Mouse (Mus musculus) heart, adult 9 months (tissue): Measurements from ENCODE around the gene Pak7.
"Not testable (repeated sequence)": the region's sequence is repeated elsewhere in the genome, so short reads cannot be mapped to it uniquely, and the experiment has no call there.

Experiments
- DNase-seq, 2 experiments: peaks; one replicate each; pipeline ENCODE4 v3.0.0; 2022; ENCODE audit warnings: low spot score in 2 of 2

Gene Pak7

DNA sequence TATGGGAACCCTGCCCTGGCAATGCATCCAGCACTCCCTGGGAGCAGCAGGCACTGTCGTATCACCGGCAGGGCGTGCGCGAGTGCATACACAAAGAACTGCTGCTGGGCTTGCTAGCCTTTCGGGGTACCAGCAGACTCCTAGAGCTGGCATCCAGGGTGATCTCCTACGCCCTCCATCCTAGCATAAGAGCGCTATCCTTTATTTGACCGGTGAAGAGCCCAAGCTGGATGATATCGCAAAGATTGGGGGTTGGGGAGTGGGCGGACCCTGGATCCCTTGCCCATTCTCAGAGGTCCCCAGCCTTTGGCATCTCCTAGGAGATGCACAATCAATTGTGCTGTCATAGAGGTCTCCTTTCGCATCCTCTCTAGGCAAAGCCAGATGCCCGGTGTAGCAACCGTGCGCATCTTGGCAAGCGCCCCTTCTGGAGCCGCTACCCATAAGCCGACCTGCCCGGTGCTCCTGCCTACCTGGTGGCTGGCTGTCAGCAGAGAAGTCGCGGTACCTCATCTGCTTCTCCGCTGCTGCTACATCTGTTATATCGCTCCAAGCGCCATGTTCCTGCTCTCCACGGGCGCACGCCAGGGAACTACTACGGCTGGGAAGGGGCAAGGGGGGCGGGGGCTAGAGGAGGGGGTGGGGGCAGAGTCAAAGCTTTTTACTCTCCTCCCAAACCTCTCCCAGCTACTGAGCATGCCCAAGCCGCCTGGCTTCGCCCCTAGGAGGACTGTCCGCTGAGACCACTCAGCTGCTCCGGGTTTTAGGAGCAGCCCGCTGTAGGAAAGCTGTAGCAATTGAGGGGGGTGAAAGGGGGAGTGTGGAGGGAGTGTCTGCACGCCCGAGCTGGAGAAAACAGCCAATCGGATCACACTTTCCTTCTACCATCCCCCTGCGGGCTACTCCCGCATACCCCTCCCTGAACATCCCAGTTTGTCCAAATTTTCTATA, at the start of gene Pak7:
Gene Pak7, minus strand, starts transcription at position 787 of the 951 bp plus-strand sequence.
- no peak for DNase-seq

DNA sequence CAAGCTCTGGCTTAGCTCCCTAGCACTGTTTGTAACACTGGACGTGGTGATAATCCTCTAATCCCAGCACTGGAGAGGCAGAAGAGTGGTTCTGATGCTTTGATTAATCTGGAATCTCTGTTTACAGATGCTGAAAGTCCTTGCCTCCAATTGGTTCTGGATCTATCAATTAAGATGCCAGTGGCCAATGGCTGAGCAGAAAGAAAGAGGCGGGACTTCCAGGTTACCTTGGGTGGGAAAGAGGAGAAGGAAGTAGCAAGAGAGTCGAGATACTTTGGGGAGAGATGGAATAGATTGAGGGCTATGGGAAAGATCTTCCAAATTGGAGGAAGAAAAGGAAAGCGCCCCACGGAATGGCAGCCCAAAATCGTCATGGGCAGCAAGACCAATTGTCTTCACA, 37.8 kb upstream of the Pak7 start:
- no peak for DNase-seq

DNA sequence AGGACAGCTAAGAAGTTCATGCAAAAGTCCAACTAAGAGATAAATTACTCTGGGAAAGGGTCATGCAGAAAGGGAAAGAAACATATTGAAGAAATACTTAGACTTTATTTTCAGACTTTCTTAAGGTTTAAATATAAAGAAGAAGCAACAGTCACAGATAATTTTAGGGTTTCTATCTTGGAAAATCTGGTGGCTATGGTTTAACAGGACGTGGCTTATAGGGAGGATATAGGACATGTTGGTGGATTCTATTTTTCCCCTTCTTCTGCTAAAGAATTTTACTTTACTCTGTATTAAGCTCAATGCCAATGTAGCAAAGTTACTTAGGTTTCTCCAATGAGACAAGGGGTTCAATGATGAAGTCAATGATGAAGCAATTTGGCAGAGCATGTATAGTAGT, 31.8 kb upstream of the Pak7 start:
- DNase-seq: no peak

DNA sequence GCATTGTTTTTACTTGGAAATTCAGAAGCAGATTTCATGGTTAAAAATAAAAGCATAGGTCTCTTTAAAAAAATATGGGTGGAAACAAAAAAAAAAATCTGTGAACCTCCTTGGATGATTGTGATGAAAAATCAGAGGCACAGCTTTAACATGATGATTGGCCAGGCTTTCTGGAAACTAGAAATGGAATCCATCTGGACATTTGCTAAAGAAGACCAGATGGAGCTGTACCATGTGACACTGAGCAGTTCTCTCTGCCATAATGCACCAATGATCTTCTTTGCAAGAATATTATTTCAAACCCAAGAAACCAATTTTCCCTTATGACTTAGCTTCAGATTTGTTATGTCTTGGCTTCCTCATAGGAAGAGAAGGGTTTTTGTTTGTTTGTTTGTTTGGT, 28.6 kb upstream of the Pak7 start:
- no peak for DNase-seq

DNA sequence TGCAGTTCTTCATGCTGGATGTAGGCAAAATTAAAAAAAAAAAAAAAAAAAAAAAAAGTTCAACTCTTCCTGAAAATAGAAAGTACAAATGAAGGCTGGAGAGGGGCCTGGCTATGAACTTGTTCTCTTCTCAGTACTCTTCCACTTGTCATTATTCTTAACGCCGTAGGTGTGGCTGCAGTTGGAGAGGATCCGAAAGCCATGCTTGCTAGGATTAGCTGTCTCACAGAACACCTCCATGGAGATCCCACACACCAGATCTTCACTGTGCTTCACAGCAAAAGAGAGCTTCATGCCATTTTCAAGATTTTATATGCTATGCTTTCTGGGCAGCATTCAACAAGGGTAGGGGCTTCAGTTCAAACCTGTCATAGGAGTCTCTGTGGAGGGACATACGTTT, 14.8 kb upstream of the Pak7 start:
- no peak for DNase-seq

DNA sequence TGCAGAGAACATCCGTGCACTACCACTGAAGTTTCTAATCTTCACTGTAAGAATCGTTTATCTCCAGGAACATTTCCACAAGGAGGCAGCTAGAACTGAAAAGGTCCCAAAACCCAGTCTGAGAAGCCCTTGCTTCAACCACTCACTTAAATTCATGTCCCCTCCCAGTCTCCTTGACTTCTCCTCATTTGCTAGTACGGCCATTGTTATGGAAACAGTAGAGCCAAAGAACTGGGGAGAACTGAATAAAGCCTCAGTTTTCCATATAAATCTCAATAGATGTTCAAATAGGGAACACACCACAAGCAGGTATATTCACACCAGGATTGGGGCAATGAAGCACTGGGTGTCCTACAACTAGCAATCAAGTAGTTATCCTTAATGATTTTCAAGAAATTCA, 12.4 kb downstream of the Pak7 start:
- no peak for DNase-seq

DNA sequence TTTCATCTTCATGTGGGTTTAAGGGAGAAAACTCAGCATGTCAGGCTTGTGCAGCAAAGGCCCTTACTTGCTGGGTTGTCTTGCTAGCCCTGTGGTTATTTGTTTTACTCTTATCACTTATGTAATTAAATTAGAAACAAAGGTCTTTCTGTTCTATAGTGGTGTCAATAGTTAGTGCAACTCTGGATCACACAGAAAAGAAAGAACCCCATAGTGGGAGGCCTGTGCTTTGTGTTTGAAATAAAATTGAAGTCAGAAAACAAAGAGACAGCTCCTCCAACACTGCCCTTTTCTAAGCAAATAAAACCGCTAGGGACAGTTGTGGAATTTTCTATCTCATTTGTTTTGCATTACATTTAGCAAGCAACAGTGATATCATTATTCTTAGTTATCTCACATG, 15.4 kb downstream of the Pak7 start:
- no peak for DNase-seq

DNA sequence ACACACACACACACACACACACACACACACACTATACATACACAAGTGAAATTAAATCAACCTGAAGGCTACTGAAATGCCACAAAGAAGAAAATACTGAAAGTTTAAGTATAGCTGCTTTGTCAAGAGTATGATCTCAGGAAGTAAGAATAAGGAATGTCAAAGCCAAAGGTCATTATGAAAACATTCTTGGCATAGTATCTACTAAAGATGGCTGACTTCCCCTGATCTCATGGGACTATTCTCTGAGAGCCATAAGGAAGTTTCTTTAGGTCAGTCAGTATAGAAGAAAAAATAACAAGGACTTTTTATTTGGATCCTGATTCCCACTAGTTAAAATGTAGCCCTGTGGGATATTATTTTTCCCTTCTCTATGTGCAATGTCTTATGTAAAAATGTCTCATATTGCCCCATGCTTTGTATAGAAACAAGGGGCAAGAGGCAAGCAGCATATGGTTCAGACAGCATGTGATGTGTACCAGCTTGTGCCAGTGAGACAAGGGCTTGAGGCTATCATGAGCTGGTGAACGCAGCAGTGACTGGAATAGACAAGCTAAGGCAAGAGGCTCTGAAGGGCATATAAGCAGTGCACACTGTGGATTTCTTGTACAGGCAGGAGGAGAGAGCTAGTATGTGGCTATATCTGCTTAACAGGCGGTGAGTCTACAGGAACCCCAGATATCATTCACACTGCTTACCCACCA, 36.2 kb downstream of the Pak7 start:
- DNase-seq: no peak

DNA sequence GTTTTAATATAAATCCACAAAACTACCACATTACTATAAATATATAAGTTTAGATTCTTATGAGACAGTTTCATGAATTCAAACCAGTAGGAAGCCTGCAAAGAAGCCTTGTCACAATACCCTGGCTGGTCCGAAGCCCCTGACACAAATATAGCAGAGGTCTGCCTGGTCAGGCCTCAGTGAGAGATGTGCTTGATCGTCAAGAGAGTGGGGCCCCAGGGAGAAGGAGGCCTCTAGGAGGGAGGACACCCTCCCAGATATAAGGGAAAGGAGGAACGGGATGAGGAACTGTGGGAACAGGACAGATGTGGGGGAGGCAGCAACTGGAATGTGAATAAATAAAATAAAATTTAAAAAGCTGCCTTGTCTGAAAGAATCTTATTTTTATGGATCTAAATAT, 37.3 kb downstream of the Pak7 start:
- no peak for DNase-seq

DNA sequence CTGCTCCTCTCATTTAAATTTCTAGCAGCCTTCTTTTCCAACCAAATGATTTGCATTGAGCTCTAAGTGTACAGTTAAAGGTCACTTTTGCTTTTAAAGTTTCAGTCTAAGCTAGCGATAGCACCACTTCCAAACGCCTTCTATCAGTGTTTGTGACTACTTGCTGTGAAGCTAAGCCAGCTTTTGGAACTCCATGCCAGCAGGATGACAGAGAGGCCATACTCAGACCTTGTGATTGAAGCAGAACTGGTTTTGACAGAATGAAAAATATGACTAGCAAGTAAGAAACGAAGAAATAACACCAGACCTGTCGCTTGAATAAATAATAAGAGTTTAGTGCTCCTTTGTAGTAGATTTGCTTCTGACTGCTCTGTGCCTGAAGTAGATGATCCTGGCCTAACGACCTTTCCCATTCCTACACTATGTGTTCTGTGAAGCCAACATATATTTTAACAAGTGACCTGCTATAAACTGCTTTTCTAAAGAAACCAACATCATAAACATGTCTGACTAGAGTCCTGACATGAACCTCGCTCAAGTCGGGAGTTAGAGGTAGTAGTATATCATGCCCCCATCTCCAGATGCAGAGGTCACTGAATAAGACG, 38.0 kb downstream of the Pak7 start:
- DNase-seq: peak in 1 of 2 experiments; percentile 1

DNA sequence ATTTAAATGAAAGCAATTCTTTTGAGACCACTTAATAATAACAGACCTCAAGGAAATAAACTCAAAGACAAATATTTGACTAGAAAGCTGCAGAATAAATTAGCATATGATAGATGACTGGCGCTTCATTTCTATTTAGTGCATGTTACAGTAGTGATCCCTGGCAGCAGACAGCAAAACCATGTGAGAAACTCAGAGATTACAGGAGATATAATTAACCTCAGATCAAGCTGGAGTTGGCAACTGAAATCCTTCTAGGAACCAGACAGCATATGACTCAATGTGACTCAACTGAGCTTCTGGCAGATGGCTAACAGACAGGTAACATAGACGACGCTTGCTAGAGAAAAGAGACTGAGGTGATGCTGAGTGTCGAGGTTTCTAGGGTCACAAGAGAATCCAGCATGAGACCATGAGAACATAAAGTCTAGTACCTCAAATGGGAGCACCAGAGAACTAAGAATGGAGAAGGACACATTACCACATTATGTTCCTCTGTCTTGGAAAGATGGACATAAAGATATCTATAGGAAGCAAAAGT, 43.5 kb downstream of the Pak7 start:
- DNase-seq: not testable (repeated sequence)

DNA sequence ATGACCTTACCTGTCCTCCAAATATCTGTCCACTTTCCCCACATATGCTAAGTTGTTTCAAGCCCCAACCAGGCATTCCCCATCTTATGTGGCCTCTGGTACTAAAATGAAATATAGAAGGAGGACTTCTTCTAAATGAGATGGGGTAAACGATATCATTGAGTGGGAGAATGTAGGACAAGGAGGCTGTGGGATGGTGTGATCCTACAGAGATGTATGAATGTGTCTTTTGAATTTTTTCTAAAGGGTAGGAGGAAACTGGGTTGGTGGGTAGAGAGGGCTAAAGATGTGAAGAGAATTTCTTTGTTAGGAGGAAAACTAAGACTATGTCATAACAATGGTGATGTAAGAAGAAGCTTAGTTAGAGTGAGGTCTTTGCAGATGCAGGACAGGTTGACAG, 57.8 kb downstream of the Pak7 start:
- DNase-seq: no peak

DNA sequence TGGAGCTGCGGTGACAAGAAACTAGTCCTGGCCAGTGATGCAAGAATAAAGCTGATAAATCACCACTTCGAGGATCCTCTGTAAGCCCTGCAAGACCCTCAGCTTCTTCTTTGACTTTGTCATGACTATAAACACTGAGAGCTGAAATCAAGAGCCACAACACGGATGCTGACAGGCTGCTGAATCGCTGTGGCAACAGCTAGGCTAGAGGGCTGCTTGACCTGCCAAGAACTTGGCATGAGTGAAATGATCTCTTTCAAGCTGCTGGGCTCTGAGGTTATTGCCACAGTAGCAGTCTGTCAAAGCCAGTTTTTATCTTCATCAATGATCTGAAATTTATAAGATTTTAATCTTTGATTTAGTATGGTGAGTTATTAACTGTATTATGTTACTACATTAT, 62.1 kb downstream of the Pak7 start:
- DNase-seq: no peak

DNA sequence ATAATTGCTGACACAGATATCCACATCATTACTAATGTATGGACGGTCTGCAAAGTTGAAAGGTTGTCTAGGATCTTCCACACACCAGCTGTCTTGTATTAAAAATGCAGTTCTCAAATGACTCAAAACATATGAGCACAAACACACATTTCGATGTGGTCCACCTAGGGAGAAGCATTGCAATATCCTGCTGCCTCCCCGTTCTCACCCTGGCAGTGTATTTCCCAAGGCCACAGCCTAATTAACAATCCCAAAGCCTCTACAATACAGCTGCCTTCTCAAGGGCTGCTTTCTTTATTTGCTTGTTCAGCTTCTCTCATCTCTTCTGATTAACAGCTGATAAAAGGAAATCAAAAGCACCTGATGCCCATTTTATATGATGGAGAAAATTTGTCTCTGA, 78.5 kb downstream of the Pak7 start:
- DNase-seq: no peak

DNA sequence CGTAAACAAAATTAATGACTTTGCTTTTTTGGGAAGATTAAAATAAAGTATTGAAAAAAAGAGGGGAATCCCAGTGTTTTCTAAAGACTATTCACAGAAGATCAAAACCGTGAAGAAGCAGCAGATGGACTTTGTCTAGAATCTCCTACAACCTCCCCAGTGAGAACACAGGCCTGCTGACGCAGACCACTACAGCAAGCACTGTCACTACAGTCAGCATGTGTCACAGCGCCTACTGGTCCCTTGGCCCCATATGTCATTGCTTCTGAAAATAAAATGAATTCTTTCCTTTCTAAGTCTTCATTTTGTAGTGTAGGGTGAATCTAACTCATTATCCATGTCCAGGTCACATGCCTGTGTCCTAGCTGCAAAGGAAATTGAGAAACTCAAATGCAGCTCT, 79.0 kb downstream of the Pak7 start:
- DNase-seq: no peak

DNA sequence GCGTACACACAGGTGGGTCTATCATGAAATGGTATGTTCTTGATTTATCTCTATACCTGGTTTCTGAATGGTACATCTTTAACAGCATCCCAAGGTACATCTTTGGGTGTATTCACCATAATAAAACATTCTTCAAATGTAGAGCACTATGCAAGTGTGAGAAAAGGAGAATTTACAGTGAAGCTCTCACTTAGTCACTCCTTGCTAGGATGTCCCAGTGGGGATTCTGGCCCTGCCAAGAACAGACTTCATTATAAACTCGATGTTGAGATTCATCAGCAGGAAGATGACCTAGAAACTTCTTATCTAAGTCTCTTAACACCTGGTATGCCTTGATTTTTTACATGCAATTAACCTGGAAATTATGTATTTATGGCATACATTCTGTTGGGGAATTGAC, 85.6 kb downstream of the Pak7 start:
- no peak for DNase-seq

DNA sequence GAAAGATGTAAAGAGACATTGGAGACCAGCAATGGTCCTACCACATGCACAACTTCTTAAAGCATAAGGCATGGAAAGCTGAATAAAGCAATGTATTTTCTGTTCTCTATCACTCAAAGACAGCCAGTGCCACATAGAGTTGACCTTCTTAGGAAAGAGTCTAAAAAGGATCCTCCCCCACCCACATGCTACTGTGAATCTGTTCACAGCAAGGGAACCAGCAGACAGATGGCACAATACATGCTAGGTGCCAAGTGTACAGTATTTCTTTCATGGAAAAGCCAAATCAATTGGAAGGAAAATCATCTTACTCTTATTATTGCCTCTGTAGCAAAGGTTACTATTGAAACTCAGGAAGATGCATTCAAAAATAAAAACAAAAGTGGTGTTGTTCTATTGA, 86.4 kb downstream of the Pak7 start:
- no peak for DNase-seq

DNA sequence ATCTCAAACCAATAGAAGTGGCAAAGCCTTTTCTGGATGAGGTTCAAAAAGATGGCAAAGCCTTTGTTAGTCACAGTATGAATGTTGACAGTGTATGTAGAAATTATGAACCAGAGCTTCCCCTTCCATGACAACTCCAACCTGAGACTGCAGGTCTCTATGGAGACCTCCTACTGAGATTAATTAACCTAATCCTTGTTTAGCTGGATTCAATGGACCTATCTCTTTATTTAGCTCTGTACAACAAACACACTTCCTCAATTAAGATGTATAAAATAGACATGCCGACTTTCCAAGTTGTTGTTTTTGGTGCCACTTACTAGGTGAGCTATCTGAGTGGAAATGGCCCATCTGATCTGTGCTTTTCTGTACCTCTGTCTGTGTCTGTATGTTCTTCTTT, 90.4 kb downstream of the Pak7 start:
- DNase-seq: no peak

DNA sequence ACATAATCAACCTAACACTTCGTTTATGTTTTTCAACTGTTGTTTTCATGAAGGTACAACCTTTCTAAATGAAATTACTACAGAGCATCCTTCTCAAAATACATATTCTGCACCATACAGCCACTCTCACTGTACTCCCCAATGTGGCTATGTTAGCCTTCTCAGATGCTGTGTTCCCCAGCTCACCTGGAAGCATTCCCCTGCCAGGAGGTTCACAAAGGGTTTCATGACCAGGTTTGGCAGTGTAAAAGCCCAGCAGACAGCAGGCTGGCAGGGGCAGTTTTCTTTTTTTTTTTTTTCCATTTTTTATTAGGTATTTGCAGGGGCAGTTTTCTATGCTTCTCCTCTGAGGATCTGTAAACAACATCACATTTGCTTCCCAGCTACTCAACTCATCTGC, 105.7 kb downstream of the Pak7 start:
- DNase-seq: no peak

DNA sequence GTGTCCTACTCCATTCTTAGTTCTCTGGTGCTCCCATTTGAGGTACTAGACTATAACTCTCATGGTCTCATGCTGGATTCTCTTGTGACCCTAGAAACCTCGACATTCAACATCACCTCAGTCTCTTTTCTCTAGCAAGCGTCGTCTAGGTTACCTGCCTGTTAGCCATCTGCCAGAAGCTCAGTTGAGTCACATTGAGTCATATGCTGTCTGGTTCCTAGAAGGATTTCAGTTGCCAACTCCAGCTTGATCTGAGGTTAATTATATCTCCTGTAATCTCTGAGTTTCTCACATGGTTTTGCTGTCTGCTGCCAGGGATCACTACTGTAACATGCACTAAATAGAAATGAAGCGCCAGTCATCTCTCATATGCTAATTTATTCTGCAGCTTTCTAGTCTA, 145.8 kb downstream of the Pak7 start:
- DNase-seq: not testable (repeated sequence)

DNA sequence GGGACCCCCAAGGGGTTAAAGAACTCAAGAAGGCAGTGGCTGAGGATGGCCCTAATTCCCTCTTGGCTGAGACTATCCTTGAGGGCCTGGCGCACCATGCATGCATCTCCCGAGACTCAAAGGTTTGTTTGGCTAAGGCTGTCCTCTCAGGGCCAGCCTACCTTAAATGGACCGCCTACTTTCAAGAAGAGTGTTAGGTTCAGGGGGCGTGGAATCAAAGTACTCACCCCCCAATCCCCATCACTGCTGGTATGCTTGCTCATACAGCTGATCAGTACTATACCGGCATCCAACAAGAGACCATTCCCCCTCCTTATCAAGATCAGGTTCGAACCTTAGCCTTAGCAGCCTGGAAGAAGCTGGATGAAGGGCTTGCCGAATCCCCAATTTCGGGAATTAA, 156.5 kb downstream of the Pak7 start:
- no peak for DNase-seq

DNA sequence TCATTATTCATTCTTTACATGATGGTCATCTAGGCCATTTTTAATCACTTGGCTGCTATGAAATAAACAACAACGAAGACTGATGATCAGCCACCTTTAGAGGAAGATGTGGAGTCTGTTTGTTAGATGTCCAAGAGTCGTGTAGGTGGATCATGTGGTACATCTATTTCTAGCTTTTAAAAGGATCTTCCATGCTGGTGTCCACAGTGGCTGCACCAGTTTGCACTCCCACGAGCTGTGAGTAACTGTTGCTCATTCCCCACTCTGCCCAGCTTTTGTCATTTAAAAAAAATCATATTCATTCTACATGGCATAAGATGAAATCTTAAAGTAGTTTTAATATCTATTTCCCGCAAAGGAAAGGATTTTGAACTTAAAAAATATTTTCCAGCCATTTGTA, 183.7 kb downstream of the Pak7 start:
- no peak for DNase-seq

DNA sequence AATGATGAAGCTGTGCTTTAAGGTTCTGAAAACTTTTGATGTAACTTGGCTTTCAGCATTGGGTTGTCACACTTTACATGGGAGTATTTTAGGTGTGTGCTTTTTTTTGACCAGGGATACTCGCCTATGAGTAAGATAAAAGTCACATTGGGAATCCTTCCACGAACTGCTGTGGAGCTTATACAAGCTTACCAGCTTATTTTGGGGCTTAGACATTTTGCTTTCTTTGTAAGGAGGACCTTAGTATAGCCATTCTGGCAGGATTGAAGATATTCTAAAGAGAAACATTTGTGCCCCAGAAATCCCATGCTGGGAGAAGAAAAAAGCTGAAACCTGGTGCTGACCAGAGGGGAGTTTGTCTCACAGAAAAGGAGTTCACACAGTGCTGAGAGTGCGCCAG, 212.7 kb downstream of the Pak7 start:
- DNase-seq: no peak
